Mouse (Mus musculus): ENCODE measurements around the gene Arvcf. TPM values are rescaled to one million over a fixed set of nuclear protein-coding genes. Genes with fewer than 3 reads are reported as not detected.

Gene Arvcf
- polyA plus RNA-seq, 1 experiment from 2014 or later = 46.8 TPM

DNA sequence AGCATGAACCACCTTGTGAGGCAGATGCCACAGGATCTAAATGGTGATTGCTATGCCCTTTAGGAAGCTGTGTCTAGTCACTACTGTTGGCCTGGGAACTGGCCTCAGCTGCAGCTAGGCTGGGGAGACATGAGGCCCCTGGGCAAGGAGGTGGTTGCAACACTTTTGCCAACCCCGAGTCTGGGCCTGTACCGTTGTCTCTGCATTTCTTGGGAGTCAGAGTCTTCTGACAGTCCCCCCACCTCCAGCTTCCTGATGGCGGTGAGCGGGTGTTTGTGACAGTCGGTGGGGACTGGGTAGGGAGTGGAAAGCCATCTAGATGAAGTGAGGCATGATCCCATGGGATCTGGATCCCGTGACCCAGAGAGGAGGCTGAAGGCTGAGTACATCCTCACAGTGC lies 107.4 kb downstream of the Arvcf start:
- Histone ChIP-seq H3K27me3 (replicated peaks; ENCODE audit: control insufficient read depth, insufficient read depth, low read length) (no peaks in the 10 kb centered on the region), H3K9me3 (replicated peaks; ENCODE audit: control insufficient read depth, low read length) (no peaks in the 10 kb centered on the region), H3K4me3 (ENCODE audit: low read depth, low read length) (no peak overlapping the region), H3K4me1 (ENCODE audit: control insufficient read depth, insufficient read depth, low read length) (peaks cover 16% of the 10 kb centered on the region), H3K4me2 (ENCODE audit: low read length) (no peak overlapping the region), H3K27ac (ENCODE audit: low read depth, low read length) (no peak overlapping the region), H3K36me3 (ENCODE audit: control insufficient read depth, insufficient read depth, low read length) (0 out of 2 replicates have a peak, but pooled peaks cover 3% of the 10 kb centered on the region), H3K9ac (ENCODE audit: low read length) (no peak overlapping the region)
- ATAC-seq (no peak), DNase-seq (ENCODE audit: low spot score) (no peak)
- 87% methylated on average over 6 of the region's 6 CpGs for whole genome bisulfite sequencing

MicroRNAs within 50 kb of the gene (microRNA counts, 519-probe panel; counts per million panel counts)
- 3,978 counts per million, percentile 45 among the panel's probes with 10 or more counts for microRNA mmu-miR-185

Small RNA genes within 50 kb of the gene (microRNA-seq; reads per million reads assigned to microRNA genes)
- gene Gm26219 = not detected
- gene Mir185 = 481 reads per million, percentile 74 among the genes with 10 or more reads in this experiment

Other genes starting within 250 kb of the Arvcf start
- gene Rtn4r, start 220.5 kb upstream of the Arvcf start, polyA plus RNA-seq (2014; fragmentation: Nextera tagmentation; extraction: Ambion mirVana) = 11.0 and 15.8 TPM in 2 replicates
- 0.13 and 0.16 TPM in 2 replicates for gene Ccdc188, start 130.3 kb upstream of the Arvcf start, polyA plus RNA-seq (2014; fragmentation: Nextera tagmentation; extraction: Ambion mirVana)
- 5.9 and 10.2 TPM in 2 replicates for gene Zdhhc8, start 113.0 kb upstream of the Arvcf start, polyA plus RNA-seq (2014; fragmentation: Nextera tagmentation; extraction: Ambion mirVana)
- gene Trmt2a, start 99.5 kb upstream of the Arvcf start, polyA plus RNA-seq (2014; fragmentation: Nextera tagmentation; extraction: Ambion mirVana) = 95.0 and 95.4 TPM in 2 replicates
- 527 and 537 TPM in 2 replicates for gene Ranbp1, start 99.5 kb upstream of the Arvcf start, polyA plus RNA-seq (2014; fragmentation: Nextera tagmentation; extraction: Ambion mirVana)
- gene Gm49776, start 89.9 kb upstream of the Arvcf start, polyA plus RNA-seq (2014; fragmentation: Nextera tagmentation; extraction: Ambion mirVana) = 1.8 TPM in 1 of 2 replicates, not detected in the other
- 26.3 and 31.3 TPM in 2 replicates for gene Dgcr8, start 58.9 kb upstream of the Arvcf start, polyA plus RNA-seq (2014; fragmentation: Nextera tagmentation; extraction: Ambion mirVana)
- gene Tango2, start 79 bp upstream of the Arvcf start, polyA plus RNA-seq (2014; fragmentation: Nextera tagmentation; extraction: Ambion mirVana) = 78.7 and 81.3 TPM in 2 replicates
- 22.0 and 23.5 TPM in 2 replicates for gene Txnrd2, start 78.2 kb downstream of the Arvcf start, polyA plus RNA-seq (2014; fragmentation: Nextera tagmentation; extraction: Ambion mirVana)
- gene Comt, start 78.7 kb downstream of the Arvcf start, polyA plus RNA-seq (2014; fragmentation: Nextera tagmentation; extraction: Ambion mirVana) = 54.6 and 71.9 TPM in 2 replicates
- gene Gnb1l, start 150.5 kb downstream of the Arvcf start, polyA plus RNA-seq (2014; fragmentation: Nextera tagmentation; extraction: Ambion mirVana) = 16.2 and 19.1 TPM in 2 replicates
- gene Rtl10, start 150.7 kb downstream of the Arvcf start, polyA plus RNA-seq (2014; fragmentation: Nextera tagmentation; extraction: Ambion mirVana) = 2.8 and 3.0 TPM in 2 replicates
- gene Tbx1, start 242.5 kb downstream of the Arvcf start, polyA plus RNA-seq (2014; fragmentation: Nextera tagmentation; extraction: Ambion mirVana) = 0.48 and 0.64 TPM in 2 replicates

All from forebrain, embryonic 14.5 days (tissue).